Mouse (Mus musculus): ENCODE data around the gene Rad51ap2. TPM values are rescaled to one million over a fixed set of nuclear protein-coding genes. Genes with fewer than 3 reads are reported as not detected.

The Rad51ap2 gene
- not detected for total RNA-seq (2021)

GRCm38 (mm10) chr12:11455549-11456194 lies at the start of gene Rad51ap2:
Gene Rad51ap2, plus strand, starts transcription at chr12:11456079.
- intact Hi-C loops (cut with DNase I), result no loop called here
- DNase-seq (ENCODE audit: low spot score), result peak; percentile 58

GRCm38 (mm10) chr12:11407679-11408078 lies 48.2 kb upstream of the Rad51ap2 start:
- intact Hi-C loops (cut with DNase I), result no loop called here
- DNase-seq (ENCODE audit: low spot score), result no peak

GRCm38 (mm10) chr12:11418112-11418511 lies 37.8 kb upstream of the Rad51ap2 start:
- DNase-seq (ENCODE audit: low spot score), result no peak
- intact Hi-C loops (cut with DNase I), result no loop called here

GRCm38 (mm10) chr12:11427396-11427795 lies 28.5 kb upstream of the Rad51ap2 start:
- no peak for DNase-seq (ENCODE audit: low spot score)
- intact Hi-C loops (cut with DNase I), result no loop called here

- DNase-seq (ENCODE audit: low spot score), result no peak
- intact Hi-C loops (cut with DNase I), result no loop called here
These were observed 22.8 kb upstream of the Rad51ap2 start for GRCm38 (mm10) chr12:11433126-11433525.

- no peak for DNase-seq (ENCODE audit: low spot score)
- intact Hi-C loops (cut with DNase I), result no loop called here
These were observed 22.2 kb upstream of the Rad51ap2 start for GRCm38 (mm10) chr12:11433716-11434115.

GRCm38 (mm10) chr12:11434446-11434845 lies 21.4 kb upstream of the Rad51ap2 start:
- DNase-seq (ENCODE audit: low spot score), result no peak
- intact Hi-C loops (cut with DNase I), result no loop called here

GRCm38 (mm10) chr12:11435246-11436022 lies 20.4 kb upstream of the Rad51ap2 start:
- DNase-seq (ENCODE audit: low spot score), result no peak
- intact Hi-C loops (cut with DNase I), result no loop called here

GRCm38 (mm10) chr12:11436023-11436350 lies 19.9 kb upstream of the Rad51ap2 start:
- intact Hi-C loops (cut with DNase I), result no loop called here
- no peak for DNase-seq (ENCODE audit: low spot score)

GRCm38 (mm10) chr12:11436497-11437265 lies 19.2 kb upstream of the Rad51ap2 start, which contains the start of gene Vsnl1:
Gene Vsnl1, minus strand, starts transcription at chr12:11436613.
- DNase-seq (ENCODE audit: low spot score), result peak; percentile 27
- intact Hi-C loops (cut with DNase I), result no loop called here

GRCm38 (mm10) chr12:11437266-11437906 lies 18.5 kb upstream of the Rad51ap2 start:
- intact Hi-C loops (cut with DNase I), result no loop called here
- no peak for DNase-seq (ENCODE audit: low spot score)

- intact Hi-C loops (cut with DNase I), result no loop called here
These were observed 17.9 kb upstream of the Rad51ap2 start for GRCm38 (mm10) chr12:11437907-11438447.

GRCm38 (mm10) chr12:11454146-11454545 lies 1.7 kb upstream of the Rad51ap2 start:
- intact Hi-C loops (cut with DNase I), result no loop called here
- DNase-seq (ENCODE audit: low spot score), result no peak

More at GRCm38 (mm10) chr12:11437907-11438447, 17.9 kb upstream of the Rad51ap2 start:
- DNase-seq (ENCODE audit: low spot score), result no peak

- DNase-seq (ENCODE audit: low spot score), result no peak
- intact Hi-C loops (cut with DNase I), result no loop called here
These were observed 334 bp downstream of the Rad51ap2 start for GRCm38 (mm10) chr12:11456213-11456612.

- DNase-seq (ENCODE audit: low spot score), result no peak
- intact Hi-C loops (cut with DNase I), result no loop called here
These were observed 753 bp downstream of the Rad51ap2 start for GRCm38 (mm10) chr12:11456632-11457031.

Other genes starting within 250 kb of the Rad51ap2 start
- gene Msgn1, start 247.1 kb upstream of the Rad51ap2 start, total RNA-seq (2021), result not detected
- 1 to 10 TPM; 1.1 to 1.3 TPM for gene Gen1, start 190.3 kb upstream of the Rad51ap2 start, total RNA-seq (2021)
- gene Smc6, start 190.2 kb upstream of the Rad51ap2 start, total RNA-seq (2021), result 10 to 100 TPM; 42.9 to 50.3 TPM
- under 1 TPM; 0.45 to 0.88 TPM for gene Vsnl1, start 19.5 kb upstream of the Rad51ap2 start, total RNA-seq (2021)